ENCODE assay signal across 12 mouse cellular contexts in the genomic region with DNA sequence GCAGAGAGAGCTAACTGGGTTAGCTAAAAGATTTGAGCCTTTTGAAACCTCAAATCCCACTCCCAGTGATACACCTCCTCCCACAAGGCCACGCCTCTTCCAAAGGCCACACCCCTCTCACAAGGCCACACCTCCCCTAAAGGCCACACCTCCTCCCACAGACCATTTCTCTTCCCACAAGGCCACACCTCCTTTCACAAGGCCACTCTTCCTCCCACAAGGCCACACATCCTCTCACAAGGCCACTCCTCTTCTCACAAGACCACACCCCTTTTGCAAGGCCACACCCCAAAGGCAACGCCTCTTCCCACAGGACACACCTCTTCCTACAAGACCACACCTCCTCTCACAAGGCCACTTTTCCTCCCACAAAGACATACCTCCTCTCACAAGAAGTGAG. TPM values are rescaled to one million over a fixed set of nuclear protein-coding genes. Genes with fewer than 3 reads are reported as not detected.
A peak's percentile ranks its signal among the peaks of the same experiment; 100 is the strongest.
DNase-seq lines count a peak whose midpoint lies in the region; ATAC-seq lines count a peak whose summit lies in the region.
"Had no signal": no experiment of that assay in that cellular context is flagged by ENCODE, and none has a peak within 500 bp of the region (broad histone marks: within the 10 kb centered on the region; RNA-seq: fewer than 3 reads in every experiment).

No protein-coding gene starts in this region.

- H3K9ac ChIP-seq in forebrain, embryonic 11.5 days (ENCODE audit: low read length) = no peak overlapping the region
- H3K9ac ChIP-seq: embryonic facial prominence, embryonic 12.5 days; hindbrain, embryonic 15.5 days had no signal

- H3K4me1 ChIP-seq in forebrain, embryonic 11.5 days (replicated peaks; ENCODE audit: control insufficient read depth, insufficient read depth, low read length) = peaks cover 9% of the 10 kb centered on the region

- no peaks in the 10 kb centered on the region for H3K36me3 ChIP-seq in forebrain, embryonic 11.5 days (ENCODE audit: control insufficient read depth, insufficient read depth, low read length)
- H3K36me3 ChIP-seq: embryonic facial prominence, embryonic 12.5 days had no signal

- DNase-seq in kidney, postnatal 4 days = peak; percentile 41 to 49
- DNase-seq in kidney, postnatal 25 days = no peak
- peak; percentile 53 to 72 for DNase-seq in CD8-positive naive resting alpha-beta T cell, adult 2 months (ENCODE audit: low read depth in 2 of 2, low spot score in 2 of 2)
- peak; percentile 73 for DNase-seq in adrenal gland, postnatal 14 days
- peak; percentile 52 for DNase-seq in retina, embryonic 14.5 days (ENCODE audit: low spot score)
- no peak for DNase-seq in adipocyte (ENCODE audit: low spot score)
- no peak for DNase-seq in layer of hippocampus, adult 11-12 months (ENCODE audit: low spot score)
- no peak for DNase-seq in forebrain, embryonic 11.5 days (ENCODE audit: low spot score)

- 20% methylated on average over 2 of the region's 2 CpGs for WGBS in forebrain, embryonic 11.5 days

- H3K9me3 ChIP-seq in forebrain, embryonic 11.5 days (ENCODE audit: control insufficient read depth, low read length) = no peaks in the 10 kb centered on the region
- H3K9me3 ChIP-seq: embryonic facial prominence, embryonic 12.5 days; hindbrain, embryonic 15.5 days had no signal

- H3K27me3 ChIP-seq in forebrain, embryonic 11.5 days (ENCODE audit: control insufficient read depth, insufficient read depth, low read length) = peaks cover 6% of the 10 kb centered on the region
- H3K27me3 ChIP-seq: hindbrain, embryonic 15.5 days had no signal

- H3K4me3 ChIP-seq in forebrain, embryonic 11.5 days (ENCODE audit: low read depth, low read length) = no peak overlapping the region
- H3K4me3 ChIP-seq: embryonic facial prominence, embryonic 12.5 days; hindbrain, embryonic 15.5 days had no signal

- no peak overlapping the region for H3K27ac ChIP-seq in forebrain, embryonic 11.5 days (ENCODE audit: low read depth, low read length)
- H3K27ac ChIP-seq: embryonic facial prominence, embryonic 12.5 days; hindbrain, embryonic 15.5 days had no signal

- H3K4me2 ChIP-seq in forebrain, embryonic 11.5 days (ENCODE audit: low read depth, low read length, severe bottlenecking) = no peak overlapping the region
- H3K4me2 ChIP-seq: embryonic facial prominence, embryonic 12.5 days; hindbrain, embryonic 15.5 days had no signal

- no peak for ATAC-seq in forebrain, embryonic 11.5 days (replicated peaks; ENCODE audit: low FRiP score)

RNA-seq across cellular contexts. Expression of a gene that starts 28.9 kb away (rescaled TPM):
- total RNA-seq in adrenal gland, postnatal 14 days (2021) = 8.3 and 13.1 TPM in 2 replicates
- not detected in 2 replicates for polyA plus RNA-seq in forebrain, embryonic 11.5 days (2014; fragmentation: Nextera tagmentation; extraction: Ambion mirVana)
- total RNA-seq: gastrocnemius, adult 8-10 months had no signal

RNA-seq across cellular contexts. Expression of a gene that starts 34.2 kb away (rescaled TPM):
- 7.3 and 8.0 TPM in 2 replicates for total RNA-seq in adrenal gland, postnatal 14 days (2021)
- 6.4 and 6.6 TPM in 2 replicates for polyA plus RNA-seq in forebrain, embryonic 11.5 days (2014; fragmentation: Nextera tagmentation; extraction: Ambion mirVana)

RNA-seq across cellular contexts. Expression of a gene that starts 43.5 kb away (rescaled TPM):
- total RNA-seq in adrenal gland, postnatal 14 days (2021) = 0.63 and 0.98 TPM in 2 replicates
- not detected in 2 replicates for polyA plus RNA-seq in forebrain, embryonic 11.5 days (2014; fragmentation: Nextera tagmentation; extraction: Ambion mirVana)
- total RNA-seq: gastrocnemius, adult 8-10 months; left cerebral cortex, postnatal 25 days had no signal
- polyA plus RNA-seq: embryonic facial prominence, embryonic 12.5 days had no signal

Comparison
In these comparisons a context has a peak if more than half of its experiments do, and no peak if none do; other contexts are left out.
1. DNase-seq: peak in kidney, postnatal 4 days (2 of 2), CD8-positive naive resting alpha-beta T cell, adult 2 months (2 of 2), adrenal gland, postnatal 14 days (single experiment) and retina, embryonic 14.5 days (single experiment); none in kidney, postnatal 25 days (0 of 2), adipocyte (single experiment), layer of hippocampus, adult 11-12 months (single experiment) and forebrain, embryonic 11.5 days (single experiment).